Mouse (Mus musculus): ENCODE measurements around the gene Best2.
A peak's percentile ranks its signal among the peaks of the same experiment; 100 is the strongest.

Gene Best2

GRCm38 (mm10) chr8:84984294-84985048 lies 29.9 kb downstream of the Best2 start:
- peak; percentile 68 to 83 for DNase-seq (ENCODE audit: inconsistent age in 2 of 2, low spot score in 1 of 2)

DNA sequence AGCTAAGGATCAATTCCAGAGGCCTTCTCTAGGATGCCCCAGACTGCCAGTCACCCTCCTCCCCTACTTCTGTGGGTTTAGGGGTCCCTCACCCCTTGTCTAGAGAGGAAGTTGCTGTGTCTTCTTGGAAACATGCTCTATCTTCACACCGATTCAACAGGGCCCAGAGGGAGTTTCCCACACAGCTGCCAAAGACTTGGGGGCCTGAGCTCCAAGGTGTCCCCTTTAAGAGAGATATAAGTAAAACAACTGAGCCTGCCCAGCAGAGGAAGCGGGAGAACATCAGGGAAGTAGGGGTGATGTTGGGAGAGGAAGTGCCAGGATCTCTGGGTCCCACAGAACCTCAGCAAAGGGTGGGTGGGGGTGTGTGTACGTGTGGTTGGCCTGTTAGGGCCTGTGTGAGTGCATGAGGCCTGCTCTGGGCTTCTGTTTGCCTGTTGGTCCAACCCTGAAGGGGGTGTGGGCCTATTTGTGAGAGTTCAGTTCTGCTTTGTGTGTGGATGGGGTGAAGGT lies 31.8 kb downstream of the Best2 start:
- DNase-seq (ENCODE audit: inconsistent age in 2 of 2, low spot score in 1 of 2) = peak in 1 of 2 experiments; percentile 52

DNA sequence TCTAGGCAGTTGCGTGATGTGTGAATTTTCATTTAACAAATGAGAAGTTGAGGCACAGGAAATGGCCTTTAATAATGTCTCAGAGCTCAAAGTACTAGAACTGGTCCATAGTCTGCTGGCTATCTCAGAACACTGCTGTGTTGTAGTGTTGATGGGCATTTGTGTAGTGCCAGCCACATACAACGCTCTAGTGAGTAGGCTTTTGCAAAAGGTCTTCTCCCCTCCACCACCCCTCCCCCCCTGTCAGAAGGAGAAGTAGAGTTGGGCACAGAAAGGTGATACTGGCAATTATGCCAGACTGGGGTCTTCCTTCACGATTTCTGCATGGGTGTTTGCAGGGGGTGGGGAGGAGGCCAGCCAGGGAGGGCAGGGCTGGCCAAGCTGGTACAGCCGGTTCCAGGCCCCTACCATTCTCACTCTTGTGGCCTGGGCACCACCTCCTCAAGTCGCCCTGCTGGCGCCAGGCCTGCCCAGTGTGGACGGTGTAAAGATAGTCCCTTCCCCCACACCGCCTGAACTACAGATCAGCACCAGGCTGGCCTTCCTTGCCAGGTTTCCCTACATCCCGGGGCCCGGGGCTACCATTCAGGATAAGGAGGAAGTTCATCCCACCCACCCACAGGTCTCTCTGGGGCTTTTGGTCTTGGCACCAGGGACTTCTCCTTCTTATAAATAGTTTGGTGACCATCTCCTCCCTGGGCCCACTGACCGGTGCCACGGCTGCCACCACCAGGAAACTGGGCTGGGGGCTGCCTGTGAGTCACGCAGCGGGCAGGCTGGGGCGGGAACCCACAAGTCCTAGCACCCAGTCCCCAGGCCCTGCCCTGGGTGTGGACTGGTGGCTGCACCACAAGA lies 32.5 kb downstream of the Best2 start:
- DNase-seq (ENCODE audit: inconsistent age in 2 of 2, low spot score in 1 of 2) = peak; percentile 37 to 60

DNA sequence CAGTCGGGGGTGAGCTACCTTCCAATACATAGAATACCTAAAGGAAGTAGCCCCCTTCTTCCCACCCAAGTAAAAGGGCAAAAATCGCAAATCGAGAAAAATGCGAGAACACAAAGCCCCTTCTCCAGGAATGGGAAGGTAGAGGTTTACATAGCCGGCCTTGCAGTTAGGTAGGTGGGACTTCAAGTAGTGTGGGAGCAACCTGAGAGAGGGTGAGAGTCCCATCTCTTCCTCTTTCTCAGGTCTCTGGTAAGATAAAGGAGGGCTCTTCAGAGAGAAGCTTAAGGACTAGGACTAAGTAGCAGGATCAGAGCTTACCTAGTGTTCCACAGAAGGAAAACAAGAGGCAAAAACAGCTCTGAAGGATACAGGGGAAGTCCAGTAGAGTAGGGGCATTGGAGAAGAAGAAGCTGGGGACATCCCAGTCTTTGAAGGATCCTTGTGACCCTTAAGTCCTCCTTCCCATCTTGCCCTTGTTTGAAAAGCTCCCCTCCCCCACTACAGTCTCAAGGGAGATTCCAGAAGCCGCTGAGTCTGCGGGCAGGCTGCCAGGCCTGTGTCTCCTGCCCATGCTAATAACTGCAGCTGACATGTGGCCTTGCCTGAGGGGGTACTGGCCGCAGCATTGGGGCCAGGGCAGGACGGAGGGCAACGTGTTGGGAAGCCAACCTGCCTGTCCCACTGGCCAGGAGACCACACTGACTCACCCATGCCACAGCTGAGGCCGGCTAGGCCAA lies 33.5 kb downstream of the Best2 start:
- DNase-seq (ENCODE audit: inconsistent age in 2 of 2, low spot score in 1 of 2) = peak; percentile 89 to 96

GRCm38 (mm10) chr8:84979599-84980421 lies 34.5 kb downstream of the Best2 start:
- DNase-seq (ENCODE audit: inconsistent age in 2 of 2, low spot score in 1 of 2) = peak; percentile 97 to 98

DNA sequence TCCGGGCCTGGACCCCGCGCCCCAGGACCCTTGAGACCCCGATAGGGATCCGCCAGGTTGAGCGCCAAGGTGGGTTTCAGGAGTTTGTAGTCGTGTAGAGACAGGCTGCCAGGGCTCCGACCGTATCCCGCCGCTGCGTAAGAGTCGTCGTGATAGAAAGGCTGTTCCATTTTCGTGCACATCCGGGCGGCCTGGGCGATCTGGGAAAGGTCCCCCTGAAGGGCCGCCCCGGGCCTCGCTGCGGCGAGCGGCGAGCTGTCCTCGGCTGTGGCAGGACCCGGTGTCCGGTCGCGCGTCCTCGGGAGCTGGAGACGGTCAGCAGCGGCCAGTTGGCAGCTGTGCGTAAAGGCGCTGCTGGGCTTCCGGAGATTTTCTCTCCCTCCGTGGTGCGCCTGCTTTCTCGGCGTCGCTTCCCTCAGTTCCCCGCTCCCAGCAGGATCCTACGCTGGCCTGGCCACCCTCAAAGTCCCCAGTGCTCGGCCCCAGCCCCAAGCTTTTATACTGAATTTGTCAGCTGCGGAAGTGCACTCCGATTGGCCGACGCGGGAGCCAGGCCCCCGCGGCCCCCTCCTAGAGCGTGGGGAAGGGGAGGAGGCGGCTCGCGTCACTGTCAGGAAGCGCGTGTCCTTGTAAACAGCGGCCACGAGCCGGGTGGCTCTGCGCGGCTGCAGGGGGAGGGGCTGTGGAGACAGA lies 35.9 kb downstream of the Best2 start, which contains the start of gene Junb:
Gene Junb, minus strand, starts transcription at position 471 of the 693 bp plus-strand sequence.
- peak; percentile 99 to 100 for DNase-seq (ENCODE audit: inconsistent age in 2 of 2, low spot score in 1 of 2)

DNA sequence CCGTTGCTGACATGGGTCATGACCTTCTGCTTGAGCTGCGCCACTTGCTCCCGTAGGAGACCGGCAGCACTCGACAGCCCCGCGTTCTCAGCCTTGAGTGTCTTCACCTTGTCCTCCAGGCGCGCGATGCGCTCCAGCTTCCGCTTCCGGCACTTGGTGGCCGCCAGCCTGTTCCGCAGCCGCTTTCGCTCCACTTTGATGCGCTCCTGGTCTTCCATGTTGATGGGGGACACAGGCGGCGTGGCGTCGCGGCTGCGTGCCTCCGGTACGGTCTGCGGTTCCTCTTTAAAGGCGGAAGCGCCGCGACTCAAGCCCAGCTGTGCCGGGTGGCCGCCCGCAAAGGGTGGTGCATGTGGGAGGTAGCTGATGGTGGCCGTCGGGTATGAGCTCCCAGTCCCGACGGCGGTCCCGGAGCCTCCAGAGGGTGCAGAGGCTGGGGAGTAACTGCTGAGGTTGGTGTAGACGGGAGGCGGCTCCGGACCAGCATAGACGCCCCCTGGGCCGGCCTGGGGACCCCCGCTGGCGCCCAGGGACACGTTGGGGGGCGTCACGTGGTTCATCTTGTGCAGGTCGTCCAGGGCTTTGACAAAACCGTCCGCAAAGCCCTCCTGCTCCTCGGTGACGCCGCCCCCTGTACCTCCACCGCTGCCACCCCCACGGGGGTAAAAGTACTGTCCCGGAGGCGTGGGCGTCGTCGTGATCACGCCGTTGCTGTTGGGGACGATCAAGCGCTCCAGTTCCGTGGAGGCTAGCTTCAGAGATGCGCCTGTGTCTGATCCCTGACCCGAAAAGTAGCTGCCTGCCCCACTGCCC lies 36.7 kb downstream of the Best2 start:
- DNase-seq (ENCODE audit: inconsistent age in 2 of 2, low spot score in 1 of 2) = peak in 1 of 2 experiments; percentile 83

DNA sequence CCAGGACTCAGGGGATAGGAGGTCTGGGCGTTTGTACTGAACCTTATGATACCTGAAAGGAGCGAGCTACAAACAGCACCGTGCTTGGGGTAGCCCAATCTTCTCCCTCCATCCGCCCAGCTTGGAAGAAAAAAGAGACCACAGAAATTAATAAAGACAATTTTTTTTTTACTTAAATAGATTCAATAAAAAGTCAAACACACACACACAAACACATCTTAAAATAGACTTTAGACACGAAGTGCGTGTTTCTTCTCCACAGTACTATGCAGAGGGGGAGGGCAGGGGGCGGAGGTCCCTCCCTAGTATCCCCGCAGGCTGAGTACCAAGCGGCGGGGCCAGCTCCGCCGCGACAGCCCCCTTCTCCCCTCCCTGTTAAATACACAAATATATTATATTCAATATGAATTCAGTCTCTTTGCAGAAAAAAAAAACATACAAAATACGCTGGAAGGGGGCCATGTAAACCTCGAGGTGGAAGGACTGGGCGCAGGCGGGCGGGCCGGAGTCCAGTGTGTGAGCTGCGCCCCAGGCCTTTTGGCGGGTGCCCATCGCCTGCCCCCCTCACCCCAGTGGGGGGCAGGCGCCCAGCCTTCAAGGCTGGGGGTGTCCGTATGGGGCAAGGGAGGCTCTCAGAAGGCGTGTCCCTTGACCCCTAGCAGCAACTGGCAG lies 37.4 kb downstream of the Best2 start:
- DNase-seq (ENCODE audit: inconsistent age in 2 of 2, low spot score in 1 of 2) = peak in 1 of 2 experiments; percentile 94

DNA sequence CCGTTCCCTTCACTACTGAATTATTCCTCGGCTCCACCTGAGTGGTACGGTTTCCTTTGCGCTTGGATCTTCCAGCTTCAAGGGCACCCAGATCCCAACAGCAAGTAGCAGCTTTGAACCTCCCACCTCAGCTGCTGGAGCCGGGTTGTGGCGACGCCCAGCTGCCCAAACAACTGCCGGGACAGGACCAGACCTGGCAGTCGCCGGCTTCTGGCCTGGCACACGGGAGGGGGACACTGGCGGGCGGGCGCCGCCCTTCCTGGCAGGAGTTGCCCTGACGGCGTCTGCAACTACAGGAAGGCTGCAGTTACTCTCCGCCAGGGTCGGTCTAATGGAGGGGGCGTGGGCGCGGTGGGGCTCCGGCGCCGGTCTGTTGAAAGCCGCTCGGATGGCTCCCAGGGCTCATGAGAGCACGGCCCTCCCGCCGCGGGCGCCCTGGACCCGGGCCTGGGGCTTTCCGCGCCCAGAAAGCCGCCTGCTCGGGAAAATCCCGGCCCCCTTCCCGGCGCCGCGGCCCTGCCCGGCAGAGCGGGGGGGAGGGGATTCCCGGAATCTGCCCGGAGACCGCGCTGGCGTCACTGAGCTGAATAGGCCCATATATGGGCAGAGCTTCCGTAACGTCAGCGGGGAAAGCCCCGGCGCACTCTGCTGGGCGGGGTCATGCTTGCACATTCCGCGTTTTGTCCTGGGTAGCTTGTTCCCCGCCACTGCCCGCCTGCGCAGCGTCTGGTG lies 38.1 kb downstream of the Best2 start:
- peak; percentile 98 to 99 for DNase-seq (ENCODE audit: inconsistent age in 2 of 2, low spot score in 1 of 2)

GRCm38 (mm10) chr8:84975434-84975833 lies 38.9 kb downstream of the Best2 start:
- DNase-seq (ENCODE audit: inconsistent age in 2 of 2, low spot score in 1 of 2) = peak; percentile 81 to 93

DNA sequence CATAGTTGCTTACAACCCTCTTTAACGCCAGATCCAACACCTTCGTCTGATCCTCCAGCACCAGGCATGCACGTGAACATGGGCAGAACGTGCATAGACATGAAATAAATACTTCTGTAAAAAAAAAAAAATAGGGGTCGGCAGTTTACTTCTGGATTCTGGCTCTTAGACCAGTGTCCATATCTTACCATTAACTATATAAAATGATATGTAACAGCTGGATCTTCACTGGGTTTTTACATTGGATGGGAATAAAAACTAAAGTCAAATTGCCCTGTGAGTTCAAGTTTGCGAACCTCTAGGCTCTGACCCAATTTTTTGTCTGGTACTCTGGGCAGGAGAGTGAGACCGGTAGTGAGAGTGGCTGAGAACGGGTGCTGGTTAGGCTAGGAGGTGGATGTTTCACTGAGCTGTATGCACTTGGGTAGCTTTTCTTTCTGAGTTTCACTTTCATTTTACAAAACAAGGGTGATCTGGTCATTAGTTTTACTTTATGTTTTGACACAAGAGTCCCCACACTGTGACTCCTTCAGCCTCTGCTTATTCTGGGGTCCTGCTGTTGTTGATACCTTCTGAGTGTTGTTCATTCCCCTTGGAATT lies 39.7 kb downstream of the Best2 start:
- peak in 1 of 2 experiments; percentile 57 for DNase-seq (ENCODE audit: inconsistent age in 2 of 2, low spot score in 1 of 2)

GRCm38 (mm10) chr8:84973803-84974542 lies 40.4 kb downstream of the Best2 start:
- DNase-seq (ENCODE audit: inconsistent age in 2 of 2, low spot score in 1 of 2) = peak; percentile 88 to 94

DNA sequence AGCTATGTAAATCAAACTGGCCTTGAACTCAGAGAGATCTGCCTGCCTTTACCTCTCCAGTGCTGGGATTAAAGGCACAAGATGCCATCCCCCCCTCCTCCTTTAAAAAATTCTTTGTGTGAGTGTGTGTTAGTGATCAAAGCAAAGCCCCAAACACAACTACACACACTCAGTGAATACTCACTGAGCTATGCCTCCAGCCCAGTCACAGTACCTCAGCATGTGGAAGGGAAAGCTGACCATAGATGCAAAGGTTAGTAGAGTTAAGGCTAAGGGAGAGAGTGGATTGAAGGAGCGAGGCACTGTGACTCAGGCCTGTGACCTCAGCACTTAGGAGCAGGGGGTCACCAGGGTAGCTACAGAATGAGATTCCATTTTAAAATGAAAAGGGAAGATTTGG lies 41.3 kb downstream of the Best2 start:
- peak in 1 of 2 experiments; percentile 60 for DNase-seq (ENCODE audit: inconsistent age in 2 of 2, low spot score in 1 of 2)

DNA sequence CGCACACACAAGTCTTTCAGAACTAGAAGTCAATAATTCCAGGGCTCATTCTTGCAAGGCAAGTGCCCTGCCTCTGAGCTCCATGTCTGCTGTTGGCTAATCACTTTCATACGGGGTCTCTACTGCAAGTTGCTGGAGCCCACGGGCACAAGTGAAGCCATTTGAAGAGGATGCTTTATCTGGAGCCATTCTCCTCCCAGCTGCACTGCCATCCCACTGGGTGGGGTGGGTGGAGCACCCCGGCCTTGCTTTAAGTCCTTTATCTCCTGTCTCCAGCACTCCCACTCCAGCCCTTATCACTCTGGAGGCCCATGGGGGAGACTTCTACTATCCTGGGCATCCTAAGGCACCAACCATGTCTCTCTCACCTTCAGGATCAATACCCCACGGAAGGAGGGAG lies 43.4 kb downstream of the Best2 start:
- DNase-seq (ENCODE audit: inconsistent age in 2 of 2, low spot score in 1 of 2) = peak in 1 of 2 experiments; percentile 42

- peak in 1 of 2 experiments; percentile 49 for DNase-seq (ENCODE audit: inconsistent age in 2 of 2, low spot score in 1 of 2)
These were observed 44.1 kb downstream of the Best2 start for GRCm38 (mm10) chr8:84970135-84970790.
